Mouse (Mus musculus) heart, adult 2 months (tissue): ENCODE measurements around the gene Actl10. TPM values are rescaled to one million over a fixed set of nuclear protein-coding genes. Genes with fewer than 3 reads are reported as not detected.

Experiments used
- DNase-seq, 2 experiments: peaks; one replicate each; pipeline ENCODE4 v3.0.0; 2021
- H3K27ac ChIP-seq: fragments of 200-600 bp; 2 replicates; pipeline ENCODE4 v1.8.1; 2022
- H3K27me3 ChIP-seq: fragments of 200-500 bp; 2 replicates; pipeline ENCODE4 v1.6.1; 2012; ENCODE audit warnings: mild to moderate bottlenecking, low read length, inconsistent platforms, mixed read lengths; ENCODE audit not compliant: control insufficient read depth, insufficient read depth
- H3K36me3 ChIP-seq: fragments of 200-500 bp; 2 replicates; pipeline ENCODE4 v1.6.1; 2012; ENCODE audit warnings: low read length, inconsistent platforms; ENCODE audit not compliant: control insufficient read depth, insufficient read depth
- H3K4me1 ChIP-seq: fragments of 200-500 bp; 2 replicates; pipeline ENCODE4 v1.6.1; 2011; ENCODE audit warnings: low read length; ENCODE audit not compliant: control insufficient read depth, insufficient read depth
- H3K4me3 ChIP-seq: fragments of 200-600 bp; 2 replicates; pipeline ENCODE4 v1.8.1; 2022
- H3K79me2 ChIP-seq: fragments of 200-500 bp; replicated peaks from 2 replicates; pipeline ENCODE4 v1.6.1; 2012; ENCODE audit warnings: mild to moderate bottlenecking, inconsistent platforms, low read length, moderate library complexity, mixed read lengths; ENCODE audit not compliant: control insufficient read depth, insufficient read depth
- H3K9ac ChIP-seq: fragments of 200-500 bp; 2 replicates; pipeline ENCODE4 v1.6.1; 2012; ENCODE audit warnings: low read depth, mild to moderate bottlenecking, control low read depth, inconsistent platforms, low read length, mixed read lengths
- CTCF ChIP-seq: fragments of 200-600 bp; IDR thresholded peaks from 2 replicates; pipeline ENCODE4 v1.8.1; 2022; ENCODE audit warnings: antibody characterized with exemption, mild to moderate bottlenecking, moderate library complexity
- EP300 ChIP-seq: fragments of 200-500 bp; IDR thresholded peaks from 2 replicates; pipeline ENCODE4 v1.6.1; 2011; ENCODE audit warnings: low read depth, low read length, control low read depth; ENCODE audit not compliant: insufficient read depth
- POLR2A ChIP-seq: fragments of 200-500 bp; IDR thresholded peaks from 2 replicates; pipeline ENCODE4 v1.6.1; 2011; ENCODE audit warnings: mild to moderate bottlenecking, low read depth, low read length, control low read depth; ENCODE audit not compliant: insufficient read depth
- WGBS: fragments of 180-500 bp; shearing (Covaris S2); methylation state at CpG from one replicate; pipeline ENCODE4 v1.1.7; 2018; 5-methylcytosine and 5-hydroxymethylcytosine counted together
- intact Hi-C: fragments of 180-260 bp; cut with DNase I; formaldehyde crosslinking; loops from one replicate; pipeline ENCODE4 v1.15.1; 2025
- polyA plus RNA-seq: library from polyadenylated mRNA; depleted of rRNA; stranded (reverse); fragments of >200 nt; gene quantifications from 2 replicates; pipeline ENCODE4 v1.2.3, GENCODE M21; 2012
- total RNA-seq, 2 experiments: library from RNA; stranded (reverse); gene quantifications; 2 replicates each; pipeline ENCODE4 v1.2.3; 2021

Actl10 gene
- total and polyA plus RNA-seq, 3 experiments: not detected

- intact Hi-C loops: loop anchor here (2.0 kb wide), 1 partner anchor 32 kb away; the partner anchor contains the start of gene Pxmp4
- H3K27me3 ChIP-seq: no peaks in the 10 kb centered on the region
- H3K79me2 ChIP-seq: no peaks in the 10 kb centered on the region
- no peak overlapping the region for H3K27ac ChIP-seq
- H3K9ac ChIP-seq: no peak overlapping the region
- no peaks in the 10 kb centered on the region for H3K4me1 ChIP-seq
- no peaks in the 10 kb centered on the region for H3K36me3 ChIP-seq
- TF ChIP-seq POLR2A (no peak), CTCF (no peak)
- DNase-seq: no peak
- 55% methylated on average over 4 of the region's 4 CpGs for WGBS
- no peak overlapping the region for H3K4me3 ChIP-seq
Measured at GRCm38 (mm10) chr2:154570666-154571065, 19.1 kb downstream of the Actl10 start.

DNA sequence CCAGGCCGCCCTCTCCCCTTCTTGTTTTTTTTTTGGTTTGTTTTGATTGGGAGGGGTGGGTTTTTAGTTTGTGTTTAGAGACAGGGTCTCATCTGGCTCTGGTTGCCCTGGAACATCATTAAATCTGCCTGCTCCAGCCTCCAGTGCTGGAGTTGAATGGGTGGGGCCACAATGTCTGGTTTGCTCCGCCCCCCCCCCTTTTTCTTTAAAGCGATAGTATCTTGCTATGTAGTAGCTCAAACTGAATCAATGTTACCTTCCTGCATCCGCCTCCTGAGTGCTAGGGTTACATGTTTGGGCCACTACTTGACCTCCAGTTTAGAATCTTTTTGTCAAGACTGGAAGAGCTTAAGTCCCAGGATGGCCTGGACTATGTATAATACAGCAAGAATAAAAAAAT is 19.7 kb downstream of the Actl10 start:
- WGBS: 77% methylated on average over 4 of the region's 4 CpGs
- Histone ChIP-seq H3K27me3 (no peaks in the 10 kb centered on the region), H3K4me3 (no peak overlapping the region), H3K27ac (no peak overlapping the region), H3K79me2 (no peaks in the 10 kb centered on the region), H3K4me1 (no peaks in the 10 kb centered on the region), H3K9ac (no peak overlapping the region), H3K36me3 (no peaks in the 10 kb centered on the region)
- intact Hi-C loops: loop anchor here (2.0 kb wide), 1 partner anchor 32 kb away; the partner anchor contains the start of gene Pxmp4
- TF ChIP-seq CTCF (no peak), POLR2A (no peak), EP300 (no peak)
- DNase-seq: no peak

GRCm38 (mm10) chr2:154571976-154572375 is 20.4 kb downstream of the Actl10 start:
- H3K79me2 ChIP-seq: no peaks in the 10 kb centered on the region
- H3K9ac ChIP-seq: no peak overlapping the region
- intact Hi-C loops: loop anchor here (2.0 kb wide), 1 partner anchor 31 kb away; the partner anchor contains the start of gene Pxmp4
- no peaks in the 10 kb centered on the region for H3K4me1 ChIP-seq
- no peaks in the 10 kb centered on the region for H3K27me3 ChIP-seq
- H3K36me3 ChIP-seq: no peaks in the 10 kb centered on the region
- no peak overlapping the region for H3K27ac ChIP-seq
- H3K4me3 ChIP-seq: no peak overlapping the region
- WGBS: 76% methylated on average over 8 of the region's 8 CpGs
- DNase-seq: no peak
- TF ChIP-seq POLR2A (no peak), CTCF (no peak), EP300 (no peak)

DNA sequence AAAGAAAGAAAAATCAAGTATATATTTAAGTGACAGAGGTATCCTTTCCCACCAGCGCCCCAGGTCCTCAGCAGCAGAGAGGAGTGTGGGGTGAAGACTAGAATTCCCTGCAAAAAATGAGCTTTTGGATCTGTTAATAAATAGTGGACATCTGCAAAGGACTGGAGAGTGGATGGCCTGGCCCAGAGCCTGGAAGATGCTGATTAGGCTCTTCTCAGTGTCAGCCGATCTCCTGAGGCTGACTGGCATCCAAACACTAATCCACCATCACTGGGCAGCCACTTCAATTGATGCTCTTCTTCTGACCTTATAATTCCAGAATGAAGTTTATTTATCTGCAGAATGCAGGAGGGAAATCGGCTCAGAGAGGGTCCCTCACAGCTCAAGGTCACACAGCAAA is 21.4 kb downstream of the Actl10 start:
- no peak overlapping the region for H3K4me3 ChIP-seq
- intact Hi-C loops: no loop called here
- no peaks in the 10 kb centered on the region for H3K36me3 ChIP-seq
- no peaks in the 10 kb centered on the region for H3K27me3 ChIP-seq
- 80% methylated on average over 3 of the region's 3 CpGs for whole genome bisulfite sequencing
- H3K4me1 ChIP-seq: no peaks in the 10 kb centered on the region
- no peak overlapping the region for H3K9ac ChIP-seq
- H3K27ac ChIP-seq: no peak overlapping the region
- no peak for TF ChIP-seq POLR2A
- no peak for TF ChIP-seq EP300
- no peak for TF ChIP-seq CTCF
- H3K79me2 ChIP-seq: no peaks in the 10 kb centered on the region
- DNase-seq: no peak

DNA sequence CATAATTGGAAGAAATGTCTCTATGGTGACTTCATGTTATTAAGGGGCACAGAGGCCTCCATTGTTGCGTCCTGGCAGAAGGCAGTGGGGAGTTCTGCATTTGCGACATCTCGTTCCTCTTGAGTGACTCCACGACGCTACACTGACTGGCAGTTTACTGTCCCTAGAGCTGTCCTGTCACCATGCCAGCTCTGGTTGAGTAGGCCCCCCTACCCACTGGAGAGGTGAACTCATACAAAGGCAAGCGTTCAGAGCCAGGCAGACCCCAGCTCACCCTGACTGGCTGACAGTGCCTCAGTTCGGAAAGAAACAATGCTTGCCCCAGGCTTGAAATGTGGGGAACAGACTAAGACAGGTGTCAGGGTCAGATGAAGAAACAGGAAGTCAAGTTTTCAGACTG is 22.7 kb downstream of the Actl10 start:
- Histone ChIP-seq H3K27ac (no peak overlapping the region), H3K9ac (no peak overlapping the region), H3K4me1 (no peaks in the 10 kb centered on the region), H3K36me3 (no peaks in the 10 kb centered on the region), H3K4me3 (no peak overlapping the region), H3K79me2 (no peaks in the 10 kb centered on the region), H3K27me3 (no peaks in the 10 kb centered on the region)
- no peak for TF ChIP-seq EP300
- TF ChIP-seq CTCF: no peak
- DNase-seq: no peak
- 75% methylated on average over 7 of the region's 7 CpGs for WGBS
- intact Hi-C loops: no loop called here

DNA sequence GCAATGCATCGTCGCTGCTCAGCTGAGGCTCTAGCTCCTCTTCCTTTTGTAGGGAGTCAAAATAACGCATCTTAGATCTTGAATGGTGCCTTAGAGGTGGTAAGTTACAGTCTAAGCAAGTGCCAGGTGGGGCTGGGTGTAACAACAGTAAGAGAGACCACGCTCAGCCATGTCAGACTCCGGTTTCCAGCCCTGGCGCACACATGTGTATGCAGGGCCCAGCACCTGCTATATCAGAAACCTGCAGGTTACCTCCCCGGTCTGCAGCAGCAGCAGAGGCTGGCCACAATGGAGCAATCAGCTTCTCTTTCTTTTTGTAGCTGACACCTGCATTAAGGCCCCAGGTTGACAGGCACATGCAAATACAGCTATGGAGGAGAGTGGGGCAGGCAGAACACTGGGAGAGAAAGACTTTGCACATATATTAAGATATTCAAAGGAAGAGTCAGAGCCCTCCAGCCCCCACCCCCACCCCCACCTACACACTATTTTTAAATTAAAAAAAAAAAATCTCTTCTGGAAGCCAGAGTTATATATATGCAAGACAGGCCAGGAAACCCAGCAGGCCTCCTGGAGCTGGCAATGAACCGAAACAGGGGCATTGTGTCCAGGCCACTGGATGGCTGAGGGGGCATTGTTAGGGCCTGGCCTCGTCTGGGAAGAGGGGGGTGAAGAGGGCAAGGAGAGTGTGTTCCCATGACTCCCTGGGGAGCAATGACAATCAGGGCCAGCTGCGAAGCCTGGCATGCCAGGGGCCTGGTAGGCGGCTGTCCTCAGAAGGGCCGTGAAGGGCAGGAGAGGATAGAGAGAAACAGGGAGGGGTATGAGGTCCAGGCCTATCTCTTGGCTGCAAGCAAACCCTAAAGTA is 25.5 kb downstream of the Actl10 start:
- Histone ChIP-seq H3K4me3 (no peak overlapping the region), H3K27me3 (no peaks in the 10 kb centered on the region), H3K36me3 (no peaks in the 10 kb centered on the region), H3K9ac (no peak overlapping the region), H3K27ac (no peak overlapping the region), H3K4me1 (peaks cover 2% of the 10 kb centered on the region), H3K79me2 (no peaks in the 10 kb centered on the region)
- 63% methylated on average over 12 of the region's 12 CpGs for WGBS
- TF ChIP-seq EP300 (no peak), POLR2A (no peak), CTCF (no peak)
- no peak for DNase-seq
- intact Hi-C loops: no loop called here
